Mouse (Mus musculus): ENCODE results near the gene Ifnar2.

DNA sequence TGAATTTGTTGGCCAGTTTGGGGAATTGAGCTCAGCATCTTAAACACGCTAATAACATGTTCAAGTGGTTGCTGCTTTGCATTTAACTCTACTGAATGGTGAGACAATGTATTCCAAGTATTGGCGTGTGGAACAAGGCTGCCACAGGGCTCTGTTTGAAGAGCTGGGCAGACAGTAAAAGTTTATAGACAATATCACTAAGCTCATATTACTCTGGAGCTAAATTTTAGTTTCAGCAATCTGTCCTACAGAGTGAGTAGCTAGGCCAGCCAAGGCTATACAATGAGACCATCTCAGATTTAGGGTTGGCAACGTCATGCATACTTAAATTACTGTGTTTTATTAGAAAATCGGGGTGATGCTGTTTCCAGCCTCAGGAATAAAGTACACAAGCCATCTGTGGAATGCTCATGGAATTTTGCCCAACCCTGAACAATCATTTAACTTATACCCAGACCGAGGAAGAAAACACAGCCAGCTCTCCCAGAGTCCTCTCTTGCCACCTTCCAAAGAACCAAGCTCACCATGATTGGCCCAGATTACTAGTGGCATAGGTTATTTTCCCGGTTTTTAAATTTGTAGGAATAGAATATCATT is 29.1 kb downstream of the Ifnar2 start:
- no peak for TF ChIP-seq CTCF (IDR thresholded peaks at IDR 0.05)
- TF ChIP-seq EP300 (IDR thresholded peaks at IDR 0.05; ENCODE audit: insufficient read depth, low read depth, low read length), result no peak
- TF ChIP-seq POLR2A (IDR thresholded peaks at IDR 0.05; ENCODE audit: insufficient read depth, low read depth, low read length), result no peak

Measured in heart, adult 2 months (tissue).